Mouse (Mus musculus): ENCODE measurements around the gene Gapdh.

- TF ChIP-seq POLR2A (IDR thresholded peaks at IDR 0.05; ENCODE audit: borderline replicate concordance, extremely low read depth, low read depth, low read length) (no peak), CTCF (IDR thresholded peaks at IDR 0.05; ENCODE audit: insufficient read depth, low read length) (no peak)
Measured at GRCm38 (mm10) chr6:125146797-125147196, 19.5 kb downstream of the Gapdh start.
